Mouse (Mus musculus): Measurements from ENCODE around the gene Pakap. TPM values are rescaled to one million over a fixed set of nuclear protein-coding genes. Genes with fewer than 3 reads are reported as not detected.

Gene Pakap
- polyA plus RNA-seq, 1 experiment from 2014 or later = 57.5 TPM

DNA sequence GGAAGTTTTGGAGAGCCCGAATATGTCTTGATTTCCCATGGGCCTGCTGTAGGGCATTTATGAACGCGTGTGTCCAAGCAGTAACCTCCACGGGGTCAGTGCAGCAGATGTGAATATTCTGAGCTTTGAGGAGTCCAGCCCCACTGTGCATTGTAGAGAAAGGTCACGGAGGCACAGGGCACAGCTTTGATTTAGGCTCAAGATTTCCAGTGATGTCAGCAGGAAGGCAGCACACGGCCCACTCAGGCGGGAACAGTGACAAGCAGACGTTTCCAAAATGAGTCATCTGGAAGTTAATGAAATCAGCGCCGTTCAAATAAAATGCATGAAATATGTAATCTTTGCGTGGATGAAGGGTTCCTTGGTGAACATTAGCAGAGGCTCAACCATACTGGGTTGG, 190.0 kb downstream of the Pakap start:
- Histone ChIP-seq H3K36me3 (ENCODE audit: control insufficient read depth, insufficient read depth) (no peaks in the 10 kb centered on the region; the same call in 1 of the 2 replicates), H3K4me3 (ENCODE audit: low read length) (no peak overlapping the region), H3K27me3 (ENCODE audit: control insufficient read depth, insufficient read depth, low read length) (no peaks in the 10 kb centered on the region), H3K9ac (ENCODE audit: low read length) (no peak overlapping the region), H3K4me1 (ENCODE audit: control insufficient read depth, insufficient read depth, low read length) (peaks cover 28% of the 10 kb centered on the region), H3K4me2 (ENCODE audit: low read depth, low read length) (no peak overlapping the region), H3K9me3 (replicated peaks; ENCODE audit: control insufficient read depth, low read length) (no peaks in the 10 kb centered on the region), H3K27ac (ENCODE audit: low read length) (no peak overlapping the region)
- ATAC-seq (replicated peaks; ENCODE audit: extremely low read depth, insufficient read depth, low FRiP score) = no peak
- WGBS = 63% methylated on average over 11 of the region's 11 CpGs

DNA sequence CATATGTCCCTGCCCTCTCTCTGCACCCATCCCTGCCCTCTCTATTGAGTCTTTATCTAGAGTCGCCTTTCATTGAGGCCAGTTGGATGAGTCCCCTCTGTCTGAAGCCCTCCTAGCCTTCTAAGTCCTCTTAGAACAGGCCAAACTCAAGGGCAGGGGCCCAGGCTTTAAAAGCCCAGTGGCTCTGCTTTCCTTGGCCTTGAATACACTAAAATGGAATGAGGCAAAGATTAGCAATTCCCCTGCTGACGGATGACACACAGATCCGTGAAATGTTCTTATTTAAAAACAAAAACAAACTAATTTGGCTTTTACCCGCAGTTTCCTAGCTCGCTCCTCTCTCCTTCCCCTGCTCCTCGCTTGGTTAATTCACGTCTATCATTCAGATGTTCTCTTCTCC, 194.4 kb downstream of the Pakap start:
- H3K4me2 ChIP-seq (ENCODE audit: low read depth, low read length) = no peak overlapping the region
- H3K4me3 ChIP-seq (ENCODE audit: low read length) = no peak overlapping the region
- H3K27me3 ChIP-seq (ENCODE audit: control insufficient read depth, insufficient read depth, low read length) = no peaks in the 10 kb centered on the region
- ATAC-seq (replicated peaks; ENCODE audit: extremely low read depth, insufficient read depth, low FRiP score) = no peak
- H3K4me1 ChIP-seq (ENCODE audit: control insufficient read depth, insufficient read depth, low read length) = peaks cover 48% of the 10 kb centered on the region
- H3K9me3 ChIP-seq (replicated peaks; ENCODE audit: control insufficient read depth, low read length) = no peaks in the 10 kb centered on the region
- H3K9ac ChIP-seq (ENCODE audit: low read length) = no peak overlapping the region
- WGBS = 46% methylated on average over 7 of the region's 7 CpGs
- peak overlapping the region; percentile 94 for H3K27ac ChIP-seq (ENCODE audit: low read length)
- H3K36me3 ChIP-seq (ENCODE audit: control insufficient read depth, insufficient read depth) = no peaks in the 10 kb centered on the region; the same call in none of the 2 replicates

DNA sequence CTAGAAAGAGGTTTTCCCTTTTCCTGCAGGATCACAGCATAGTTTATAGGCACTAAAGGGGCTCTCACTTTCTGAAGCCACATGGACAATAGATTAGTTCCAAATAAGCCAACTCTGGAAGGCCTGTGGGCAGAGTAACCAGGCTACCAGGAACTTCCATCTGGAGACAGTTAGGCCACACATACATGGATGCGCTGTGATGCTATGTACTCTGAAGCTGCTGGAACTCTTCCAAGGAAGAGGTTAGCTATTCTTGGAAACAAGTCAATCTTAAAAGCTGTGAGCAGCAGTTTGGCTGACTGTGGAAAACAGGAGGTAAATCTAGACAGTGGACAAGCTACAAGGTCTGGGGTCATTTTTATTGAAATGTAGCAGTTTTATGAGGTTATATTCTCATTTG, 196.4 kb downstream of the Pakap start:
- H3K36me3 ChIP-seq (ENCODE audit: control insufficient read depth, insufficient read depth) = no peaks in the 10 kb centered on the region; the same call in 1 of the 2 replicates
- H3K4me3 ChIP-seq (ENCODE audit: low read length) = no peak overlapping the region
- peak overlapping the region; percentile 17; the same call in 1 of the 2 replicates for H3K4me2 ChIP-seq (ENCODE audit: low read depth, low read length)
- H3K4me1 ChIP-seq (ENCODE audit: control insufficient read depth, insufficient read depth, low read length) = peaks cover 50% of the 10 kb centered on the region
- peak overlapping the region; percentile 94 for H3K27ac ChIP-seq (ENCODE audit: low read length)
- no peaks in the 10 kb centered on the region for H3K27me3 ChIP-seq (ENCODE audit: control insufficient read depth, insufficient read depth, low read length)
- 10% methylated on average over 1 of the region's 1 CpGs for WGBS
- H3K9ac ChIP-seq (ENCODE audit: low read length) = no peak overlapping the region; the same call in 1 of the 2 replicates
- H3K9me3 ChIP-seq (replicated peaks; ENCODE audit: control insufficient read depth, low read length) = no peaks in the 10 kb centered on the region
- ATAC-seq (replicated peaks; ENCODE audit: extremely low read depth, insufficient read depth, low FRiP score) = peak; percentile 55; the same call in 1 of the 2 replicates

DNA sequence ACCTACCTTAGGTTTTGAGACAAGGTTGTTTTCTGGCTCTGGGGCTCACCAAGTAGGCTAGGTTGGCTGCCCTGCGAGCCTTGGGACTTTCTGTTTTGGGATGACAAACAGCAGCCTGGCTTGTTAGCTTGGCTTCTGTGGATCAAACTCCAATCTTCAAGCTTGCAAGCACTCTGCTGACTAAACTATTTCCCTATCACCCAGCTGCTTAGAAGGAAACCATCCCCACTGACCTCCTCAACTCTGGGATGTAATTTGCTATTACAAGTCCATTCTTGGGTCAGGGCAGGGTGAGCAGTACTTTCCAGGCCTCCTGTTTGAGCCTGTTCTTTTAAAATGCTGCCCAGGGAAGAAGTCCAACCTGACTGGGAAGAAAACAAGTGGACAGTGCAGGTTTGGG, 196.9 kb downstream of the Pakap start:
- Histone ChIP-seq H3K4me3 (ENCODE audit: low read length) (no peak overlapping the region), H3K4me1 (ENCODE audit: control insufficient read depth, insufficient read depth, low read length) (peaks cover 50% of the 10 kb centered on the region), H3K4me2 (ENCODE audit: low read depth, low read length) (peak overlapping the region; percentile 17; the same call in 1 of the 2 replicates), H3K27me3 (ENCODE audit: control insufficient read depth, insufficient read depth, low read length) (no peaks in the 10 kb centered on the region), H3K9me3 (replicated peaks; ENCODE audit: control insufficient read depth, low read length) (no peaks in the 10 kb centered on the region), H3K27ac (ENCODE audit: low read length) (peak overlapping the region; percentile 94), H3K9ac (ENCODE audit: low read length) (peak overlapping the region; percentile 49), H3K36me3 (ENCODE audit: control insufficient read depth, insufficient read depth) (no peaks in the 10 kb centered on the region; the same call in 1 of the 2 replicates)
- ATAC-seq (replicated peaks; ENCODE audit: extremely low read depth, insufficient read depth, low FRiP score) = no peak
- 37% methylated on average over 1 of the region's 1 CpGs for WGBS

- Histone ChIP-seq H3K4me3 (ENCODE audit: low read length) (no peak overlapping the region), H3K27ac (ENCODE audit: low read length) (peak overlapping the region; percentile 94), H3K4me1 (ENCODE audit: control insufficient read depth, insufficient read depth, low read length) (peaks cover 50% of the 10 kb centered on the region), H3K9ac (ENCODE audit: low read length) (no peak overlapping the region; the same call in 1 of the 2 replicates), H3K36me3 (ENCODE audit: control insufficient read depth, insufficient read depth) (no peaks in the 10 kb centered on the region; the same call in 1 of the 2 replicates), H3K27me3 (ENCODE audit: control insufficient read depth, insufficient read depth, low read length) (no peaks in the 10 kb centered on the region), H3K9me3 (replicated peaks; ENCODE audit: control insufficient read depth, low read length) (no peaks in the 10 kb centered on the region), H3K4me2 (ENCODE audit: low read depth, low read length) (no peak overlapping the region)
- WGBS = 54% methylated on average over 4 of the region's 4 CpGs
- ATAC-seq (replicated peaks; ENCODE audit: extremely low read depth, insufficient read depth, low FRiP score) = no peak
Measured at GRCm38 (mm10) chr4:57765806-57766205, 197.8 kb downstream of the Pakap start.

- no peak overlapping the region for H3K27ac ChIP-seq (ENCODE audit: low read length)
- H3K4me3 ChIP-seq (ENCODE audit: low read length) = no peak overlapping the region
- no peak for ATAC-seq (replicated peaks; ENCODE audit: extremely low read depth, insufficient read depth, low FRiP score)
- H3K9me3 ChIP-seq (replicated peaks; ENCODE audit: control insufficient read depth, low read length) = no peaks in the 10 kb centered on the region
- peaks cover 43% of the 10 kb centered on the region for H3K4me1 ChIP-seq (ENCODE audit: control insufficient read depth, insufficient read depth, low read length)
- H3K4me2 ChIP-seq (ENCODE audit: low read depth, low read length) = no peak overlapping the region
- H3K9ac ChIP-seq (ENCODE audit: low read length) = no peak overlapping the region
- 64% methylated on average over 3 of the region's 3 CpGs for WGBS
- H3K27me3 ChIP-seq (ENCODE audit: control insufficient read depth, insufficient read depth, low read length) = no peaks in the 10 kb centered on the region
- H3K36me3 ChIP-seq (ENCODE audit: control insufficient read depth, insufficient read depth) = no peaks in the 10 kb centered on the region; the same call in 1 of the 2 replicates
Measured at GRCm38 (mm10) chr4:57769007-57769406, 201.0 kb downstream of the Pakap start.

DNA sequence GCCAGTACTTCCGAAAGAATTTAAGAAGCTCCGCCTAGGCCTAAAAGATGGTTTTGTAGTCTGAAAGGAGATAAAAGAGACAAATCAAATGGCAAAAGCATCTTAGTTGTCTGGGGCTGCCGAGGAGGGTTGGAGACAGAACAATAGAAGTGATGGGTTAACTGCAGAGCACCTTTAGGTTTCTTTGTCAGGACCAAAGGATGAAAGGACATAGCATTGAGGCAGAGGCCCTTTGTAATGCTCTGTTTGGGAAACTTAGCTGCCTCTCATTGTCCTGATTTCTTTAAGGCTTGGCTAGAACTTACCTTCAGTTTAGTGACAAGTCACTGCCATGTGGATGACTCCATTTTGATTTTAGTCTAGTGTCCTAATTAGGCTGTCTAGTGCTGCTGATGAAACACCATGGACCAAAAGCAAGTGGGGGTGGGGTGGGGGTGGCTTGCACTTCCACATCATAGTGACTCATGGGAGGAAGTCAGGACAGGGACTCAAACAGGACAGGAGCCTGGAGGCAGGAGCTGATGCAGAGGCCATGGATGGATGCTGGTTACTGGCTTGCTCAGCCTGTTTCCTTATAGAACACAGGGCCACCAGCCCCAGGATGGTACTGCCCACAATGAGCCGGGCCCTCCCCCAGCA, 202.3 kb downstream of the Pakap start:
- Histone ChIP-seq H3K9me3 (replicated peaks; ENCODE audit: control insufficient read depth, low read length) (no peaks in the 10 kb centered on the region), H3K27me3 (ENCODE audit: control insufficient read depth, insufficient read depth, low read length) (no peaks in the 10 kb centered on the region), H3K4me2 (ENCODE audit: low read depth, low read length) (no peak overlapping the region), H3K27ac (ENCODE audit: low read length) (no peak overlapping the region), H3K4me1 (ENCODE audit: control insufficient read depth, insufficient read depth, low read length) (peaks cover 34% of the 10 kb centered on the region), H3K4me3 (ENCODE audit: low read length) (no peak overlapping the region), H3K36me3 (ENCODE audit: control insufficient read depth, insufficient read depth) (no peaks in the 10 kb centered on the region; the same call in 1 of the 2 replicates), H3K9ac (ENCODE audit: low read length) (no peak overlapping the region)
- 83% methylated on average over 4 of the region's 4 CpGs for WGBS
- ATAC-seq (replicated peaks; ENCODE audit: extremely low read depth, insufficient read depth, low FRiP score) = no peak

GRCm38 (mm10) chr4:57771558-57772219, 203.7 kb downstream of the Pakap start:
- Histone ChIP-seq H3K27ac (ENCODE audit: low read length) (peak overlapping the region; percentile 18; the same call in 1 of the 2 replicates), H3K4me2 (ENCODE audit: low read depth, low read length) (no peak overlapping the region), H3K27me3 (ENCODE audit: control insufficient read depth, insufficient read depth, low read length) (no peaks in the 10 kb centered on the region), H3K9me3 (replicated peaks; ENCODE audit: control insufficient read depth, low read length) (no peaks in the 10 kb centered on the region), H3K4me1 (ENCODE audit: control insufficient read depth, insufficient read depth, low read length) (peaks cover 27% of the 10 kb centered on the region), H3K36me3 (ENCODE audit: control insufficient read depth, insufficient read depth) (no peaks in the 10 kb centered on the region; the same call in 1 of the 2 replicates), H3K9ac (ENCODE audit: low read length) (no peak overlapping the region), H3K4me3 (ENCODE audit: low read length) (no peak overlapping the region)
- WGBS = 76% methylated on average over 2 of the region's 2 CpGs
- ATAC-seq (replicated peaks; ENCODE audit: extremely low read depth, insufficient read depth, low FRiP score) = no peak

- Histone ChIP-seq H3K36me3 (ENCODE audit: control insufficient read depth, insufficient read depth) (no peaks in the 10 kb centered on the region), H3K9me3 (replicated peaks; ENCODE audit: control insufficient read depth, low read length) (no peaks in the 10 kb centered on the region), H3K4me3 (ENCODE audit: low read length) (no peak overlapping the region), H3K9ac (ENCODE audit: low read length) (peak overlapping the region; percentile 49), H3K27me3 (ENCODE audit: control insufficient read depth, insufficient read depth, low read length) (no peaks in the 10 kb centered on the region), H3K4me1 (ENCODE audit: control insufficient read depth, insufficient read depth, low read length) (peaks cover 27% of the 10 kb centered on the region), H3K4me2 (ENCODE audit: low read depth, low read length) (no peak overlapping the region), H3K27ac (ENCODE audit: low read length) (peak overlapping the region; percentile 78)
- ATAC-seq (replicated peaks; ENCODE audit: extremely low read depth, insufficient read depth, low FRiP score) = peak; percentile 56; the same call in 1 of the 2 replicates
- WGBS = 11% methylated on average over 11 of the region's 11 CpGs
Measured at GRCm38 (mm10) chr4:57772851-57773510, 205.0 kb downstream of the Pakap start.

Data from heart, embryonic 16.5 days (tissue).